Mouse (Mus musculus): ENCODE results near the gene Sh2d2a. TPM values are rescaled to one million over a fixed set of nuclear protein-coding genes. Genes with fewer than 3 reads are reported as not detected.
"Not testable (repeated sequence)": the region's sequence is repeated elsewhere in the genome, so short reads cannot be mapped to it uniquely, and the experiment has no call there.

The Sh2d2a gene
- polyA plus RNA-seq, 1 experiment from 2014 or later, result 0.36 TPM

- 63% methylated on average over 3 of the region's 3 CpGs for WGBS
- H3K4me3 ChIP-seq (ENCODE audit: low read length), result no peak overlapping the region
- no peaks in the 10 kb centered on the region for H3K36me3 ChIP-seq (ENCODE audit: control insufficient read depth, insufficient read depth, low read length)
- H3K27ac ChIP-seq (ENCODE audit: low read length), result no peak overlapping the region
- no peaks in the 10 kb centered on the region for H3K9me3 ChIP-seq (ENCODE audit: control insufficient read depth, low read length)
- H3K27me3 ChIP-seq (ENCODE audit: control insufficient read depth, insufficient read depth, low read depth, low read length), result no peaks in the 10 kb centered on the region
- ATAC-seq (ENCODE audit: low read depth), result no peak
- H3K4me2 ChIP-seq (ENCODE audit: low read depth, low read length), result no peak overlapping the region
- H3K4me1 ChIP-seq (replicated peaks; ENCODE audit: control insufficient read depth, insufficient read depth, low read length), result no peaks in the 10 kb centered on the region
- no peak overlapping the region for H3K9ac ChIP-seq (ENCODE audit: low read length)
Observed at GRCm38 (mm10) chr3:87899776-87900175, 53.2 kb downstream of the Sh2d2a start.

GRCm38 (mm10) chr3:87901036-87901624 is 54.6 kb downstream of the Sh2d2a start:
- no peak overlapping the region for H3K4me3 ChIP-seq (ENCODE audit: low read length)
- ATAC-seq (ENCODE audit: low read depth), result no peak
- H3K9ac ChIP-seq (ENCODE audit: low read length), result no peak overlapping the region
- H3K4me1 ChIP-seq (replicated peaks; ENCODE audit: control insufficient read depth, insufficient read depth, low read length), result no peaks in the 10 kb centered on the region
- H3K9me3 ChIP-seq (ENCODE audit: control insufficient read depth, low read length), result no peaks in the 10 kb centered on the region
- no peaks in the 10 kb centered on the region for H3K27me3 ChIP-seq (ENCODE audit: control insufficient read depth, insufficient read depth, low read depth, low read length)
- no peaks in the 10 kb centered on the region for H3K36me3 ChIP-seq (ENCODE audit: control insufficient read depth, insufficient read depth, low read length)
- no peak overlapping the region for H3K4me2 ChIP-seq (ENCODE audit: low read depth, low read length)
- WGBS, result 0% methylated on average over 1 of the region's 1 CpGs
- no peak overlapping the region for H3K27ac ChIP-seq (ENCODE audit: low read length)

- 79% methylated on average over 5 of the region's 6 CpGs for WGBS
- H3K9ac ChIP-seq (ENCODE audit: low read length); H3K4me2 ChIP-seq (ENCODE audit: low read depth, low read length); H3K4me3 ChIP-seq (ENCODE audit: low read length); H3K27ac ChIP-seq (ENCODE audit: low read length); H3K9me3 ChIP-seq (ENCODE audit: control insufficient read depth, low read length); H3K36me3 ChIP-seq (ENCODE audit: control insufficient read depth, insufficient read depth, low read length); ATAC-seq (ENCODE audit: low read depth); H3K27me3 ChIP-seq (ENCODE audit: control insufficient read depth, insufficient read depth, low read depth, low read length); H3K4me1 ChIP-seq (replicated peaks; ENCODE audit: control insufficient read depth, insufficient read depth, low read length): not testable (repeated sequence)
Observed at GRCm38 (mm10) chr3:87901959-87902358, 55.4 kb downstream of the Sh2d2a start.

- Histone ChIP-seq H3K4me2 (ENCODE audit: low read depth, low read length) (no peak overlapping the region), H3K27me3 (ENCODE audit: control insufficient read depth, insufficient read depth, low read depth, low read length) (no peaks in the 10 kb centered on the region), H3K4me3 (ENCODE audit: low read length) (no peak overlapping the region), H3K9me3 (ENCODE audit: control insufficient read depth, low read length) (no peaks in the 10 kb centered on the region), H3K27ac (ENCODE audit: low read length) (no peak overlapping the region), H3K36me3 (ENCODE audit: control insufficient read depth, insufficient read depth, low read length) (no peaks in the 10 kb centered on the region), H3K9ac (ENCODE audit: low read length) (no peak overlapping the region), H3K4me1 (replicated peaks; ENCODE audit: control insufficient read depth, insufficient read depth, low read length) (peaks cover 10% of the 10 kb centered on the region)
- ATAC-seq (ENCODE audit: low read depth), result no peak
- WGBS, result 54% methylated on average over 5 of the region's 5 CpGs
Observed at GRCm38 (mm10) chr3:87903821-87904220, 57.3 kb downstream of the Sh2d2a start.

Other genes starting within 250 kb of the Sh2d2a start
- 15.4 and 15.5 TPM in 2 replicates for gene Arhgef11, start 229.2 kb upstream of the Sh2d2a start, polyA plus RNA-seq (2015; fragmentation: Nextera tagmentation; extraction: Ambion mirVana)
- gene Lrrc71, start 98.1 kb upstream of the Sh2d2a start, polyA plus RNA-seq (2015; fragmentation: Nextera tagmentation; extraction: Ambion mirVana), result 3.9 and 5.9 TPM in 2 replicates
- 1.5 and 1.6 TPM in 2 replicates for gene Ntrk1, start 51.6 kb upstream of the Sh2d2a start, polyA plus RNA-seq (2015; fragmentation: Nextera tagmentation; extraction: Ambion mirVana)
- gene Insrr, start 49.8 kb upstream of the Sh2d2a start, polyA plus RNA-seq (2015; fragmentation: Nextera tagmentation; extraction: Ambion mirVana), result 0.04 and 0.23 TPM in 2 replicates
- 32.4 and 34.5 TPM in 2 replicates for gene Pear1, start 22.4 kb upstream of the Sh2d2a start, polyA plus RNA-seq (2015; fragmentation: Nextera tagmentation; extraction: Ambion mirVana)
- gene Prcc, start 38.9 kb downstream of the Sh2d2a start, polyA plus RNA-seq (2015; fragmentation: Nextera tagmentation; extraction: Ambion mirVana), result 8.3 and 11.7 TPM in 2 replicates
- gene Hdgf, start 59.6 kb downstream of the Sh2d2a start, polyA plus RNA-seq (2015; fragmentation: Nextera tagmentation; extraction: Ambion mirVana), result 81.3 and 86.3 TPM in 2 replicates
- 77.5 and 79.3 TPM in 2 replicates for gene Mrpl24, start 72.8 kb downstream of the Sh2d2a start, polyA plus RNA-seq (2015; fragmentation: Nextera tagmentation; extraction: Ambion mirVana)
- 50.3 and 54.8 TPM in 2 replicates for gene Isg20l2, start 83.6 kb downstream of the Sh2d2a start, polyA plus RNA-seq (2015; fragmentation: Nextera tagmentation; extraction: Ambion mirVana)
- 20.2 and 20.6 TPM in 2 replicates for gene Rrnad1, start 84.0 kb downstream of the Sh2d2a start, polyA plus RNA-seq (2015; fragmentation: Nextera tagmentation; extraction: Ambion mirVana)
- gene Crabp2, start 101.9 kb downstream of the Sh2d2a start, polyA plus RNA-seq (2015; fragmentation: Nextera tagmentation; extraction: Ambion mirVana), result 4.7 and 4.9 TPM in 2 replicates
- 15.5 and 15.6 TPM in 2 replicates for gene Nes, start 124.3 kb downstream of the Sh2d2a start, polyA plus RNA-seq (2015; fragmentation: Nextera tagmentation; extraction: Ambion mirVana)
- 0.44 and 0.54 TPM in 2 replicates for gene Bcan, start 153.5 kb downstream of the Sh2d2a start, polyA plus RNA-seq (2015; fragmentation: Nextera tagmentation; extraction: Ambion mirVana)
- gene Hapln2, start 180.8 kb downstream of the Sh2d2a start, polyA plus RNA-seq (2015; fragmentation: Nextera tagmentation; extraction: Ambion mirVana), result 0.10 and 0.28 TPM in 2 replicates
- 22.4 and 25.6 TPM in 2 replicates for gene Gpatch4, start 196.4 kb downstream of the Sh2d2a start, polyA plus RNA-seq (2015; fragmentation: Nextera tagmentation; extraction: Ambion mirVana)
- gene Naxe, start 211.7 kb downstream of the Sh2d2a start, polyA plus RNA-seq (2015; fragmentation: Nextera tagmentation; extraction: Ambion mirVana), result 203 and 211 TPM in 2 replicates
- gene Ttc24, start 231.5 kb downstream of the Sh2d2a start, polyA plus RNA-seq (2015; fragmentation: Nextera tagmentation; extraction: Ambion mirVana), result not detected in 2 replicates
- 23.4 and 26.9 TPM in 2 replicates for gene Iqgap3, start 235.2 kb downstream of the Sh2d2a start, polyA plus RNA-seq (2015; fragmentation: Nextera tagmentation; extraction: Ambion mirVana)